Mouse (Mus musculus): ENCODE results near the gene Id1.

DNA sequence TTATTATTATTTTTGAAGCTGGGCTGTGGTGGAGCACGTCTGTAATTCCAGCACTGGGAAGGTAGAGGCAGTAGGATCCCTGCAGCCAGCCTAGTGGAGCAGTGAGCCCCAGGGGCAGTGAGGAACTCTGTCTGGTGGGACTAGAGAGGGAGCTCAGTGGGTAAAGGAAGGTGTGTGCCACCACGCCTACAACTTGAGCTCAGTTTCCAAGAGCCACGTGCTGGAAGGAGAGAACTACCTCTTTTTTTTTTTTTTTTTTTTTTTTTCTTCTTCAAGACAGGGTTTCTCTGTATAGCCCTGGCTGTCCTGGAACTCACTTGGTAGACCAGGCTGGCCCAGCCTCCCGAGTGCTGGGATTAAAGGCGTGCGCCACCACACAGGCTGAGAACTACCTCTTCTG is 27.3 kb downstream of the Id1 start:
- TF ChIP-seq POLR2A (IDR thresholded peaks at IDR 0.05; ENCODE audit: extremely low read depth, insufficient read depth, low read length) (no peak), CTCF (IDR thresholded peaks at IDR 0.05; ENCODE audit: low read depth, low read length) (no peak)
